Mouse (Mus musculus) cerebellum, adult 11-12 months (tissue): Measurements from ENCODE around the gene Dnaja3.

Experiments used
- DNase-seq: peaks from one replicate; pipeline ENCODE4 v3.0.0; 2022

Dnaja3 gene

GRCm38 (mm10) chr16:4639831-4640237 is at the start of gene Dnaja3, which contains the start of gene Vasn:
Gene Dnaja3 (plus strand): TSS chr16:4639989.
Gene Vasn (plus strand): TSS chr16:4639941.
- DNase-seq, result no peak

- no peak for DNase-seq
Observed at GRCm38 (mm10) chr16:4590236-4590635, 49.6 kb upstream of the Dnaja3 start.

- peak; percentile 67 for DNase-seq
Observed at GRCm38 (mm10) chr16:4592909-4593875, 46.6 kb upstream of the Dnaja3 start.

- peak; percentile 65 for DNase-seq
Observed at GRCm38 (mm10) chr16:4593971-4594813, 45.6 kb upstream of the Dnaja3 start, which contains the start of gene Glis2. Gene Glis2 (plus strand): TSS chr16:4594713.

- peak; percentile 52 for DNase-seq
Observed at GRCm38 (mm10) chr16:4594814-4595526, 44.8 kb upstream of the Dnaja3 start.

GRCm38 (mm10) chr16:4595527-4595963 is 44.2 kb upstream of the Dnaja3 start:
- peak; percentile 78 for DNase-seq

GRCm38 (mm10) chr16:4596141-4596728 is 43.6 kb upstream of the Dnaja3 start:
- DNase-seq, result peak; percentile 62

GRCm38 (mm10) chr16:4596836-4597235 is 43.0 kb upstream of the Dnaja3 start:
- no peak for DNase-seq

GRCm38 (mm10) chr16:4597296-4597695 is 42.5 kb upstream of the Dnaja3 start:
- DNase-seq, result no peak

- no peak for DNase-seq
Observed at GRCm38 (mm10) chr16:4598041-4598440, 41.7 kb upstream of the Dnaja3 start.

- DNase-seq, result no peak
Observed at GRCm38 (mm10) chr16:4598891-4599543, 40.8 kb upstream of the Dnaja3 start.

GRCm38 (mm10) chr16:4599616-4600015 is 40.2 kb upstream of the Dnaja3 start:
- DNase-seq, result no peak

GRCm38 (mm10) chr16:4600701-4601310 is 39.0 kb upstream of the Dnaja3 start:
- no peak for DNase-seq

GRCm38 (mm10) chr16:4602189-4602588 is 37.6 kb upstream of the Dnaja3 start:
- DNase-seq, result no peak

GRCm38 (mm10) chr16:4602766-4603452 is 36.9 kb upstream of the Dnaja3 start:
- no peak for DNase-seq

GRCm38 (mm10) chr16:4603453-4603837 is 36.3 kb upstream of the Dnaja3 start:
- DNase-seq, result no peak

- no peak for DNase-seq
Observed at GRCm38 (mm10) chr16:4604293-4604837, 35.4 kb upstream of the Dnaja3 start.

GRCm38 (mm10) chr16:4605514-4606131 is 34.2 kb upstream of the Dnaja3 start:
- DNase-seq, result no peak

GRCm38 (mm10) chr16:4606431-4607084 is 33.2 kb upstream of the Dnaja3 start:
- peak; percentile 56 for DNase-seq
